Mouse (Mus musculus) thymus, adult 18-20 months (tissue): ENCODE data around the gene Cdk6.
A peak's percentile ranks its signal among the peaks of the same experiment; 100 is the strongest.
"Not testable (repeated sequence)": the region's sequence is repeated elsewhere in the genome, so short reads cannot be mapped to it uniquely, and the experiment has no call there.

Experiments
- DNase-seq, 2 experiments: peaks; one replicate each; pipeline ENCODE4 v3.0.0; 2022; ENCODE audit warnings: mixed read lengths in 2 of 2

The Cdk6 gene

GRCm38 (mm10) chr5:3341111-3341911 is at the start of gene Cdk6:
Gene Cdk6 (plus strand): TSS chr5:3341485.
- DNase-seq: peak; percentile 66 to 67

GRCm38 (mm10) chr5:3293666-3294065 is 47.6 kb upstream of the Cdk6 start:
- no peak for DNase-seq

- DNase-seq: peak; percentile 10 to 14
Measured at GRCm38 (mm10) chr5:3300801-3301457, 40.4 kb upstream of the Cdk6 start.

GRCm38 (mm10) chr5:3301535-3301934 is 39.8 kb upstream of the Cdk6 start:
- DNase-seq: no peak

- no peak for DNase-seq
Measured at GRCm38 (mm10) chr5:3303876-3304275, 37.4 kb upstream of the Cdk6 start.

- no peak for DNase-seq
Measured at GRCm38 (mm10) chr5:3306146-3306545, 35.1 kb upstream of the Cdk6 start.

- DNase-seq: no peak
Measured at GRCm38 (mm10) chr5:3309122-3309521, 32.2 kb upstream of the Cdk6 start.

GRCm38 (mm10) chr5:3309587-3309986 is 31.7 kb upstream of the Cdk6 start:
- DNase-seq: no peak

- not testable (repeated sequence) for DNase-seq
Measured at GRCm38 (mm10) chr5:3311156-3311555, 30.1 kb upstream of the Cdk6 start.

GRCm38 (mm10) chr5:3317724-3318123 is 23.6 kb upstream of the Cdk6 start:
- not testable (repeated sequence) for DNase-seq

- no peak for DNase-seq
Measured at GRCm38 (mm10) chr5:3320225-3320624, 21.1 kb upstream of the Cdk6 start.

- no peak for DNase-seq
Measured at GRCm38 (mm10) chr5:3322052-3322451, 19.2 kb upstream of the Cdk6 start.

- no peak for DNase-seq
Measured at GRCm38 (mm10) chr5:3324116-3324515, 17.2 kb upstream of the Cdk6 start.

GRCm38 (mm10) chr5:3329361-3329760 is 11.9 kb upstream of the Cdk6 start:
- no peak for DNase-seq

GRCm38 (mm10) chr5:3330932-3331331 is 10.4 kb upstream of the Cdk6 start:
- DNase-seq: no peak

GRCm38 (mm10) chr5:3333019-3333418 is 8.3 kb upstream of the Cdk6 start:
- not testable (repeated sequence) for DNase-seq

GRCm38 (mm10) chr5:3340340-3341058 is 786 bp upstream of the Cdk6 start:
- not testable (repeated sequence) for DNase-seq

GRCm38 (mm10) chr5:3341931-3342770 is 866 bp downstream of the Cdk6 start:
- peak; percentile 51 to 56 for DNase-seq

- peak; percentile 37 to 49 for DNase-seq
Measured at GRCm38 (mm10) chr5:3342771-3343565, 1.7 kb downstream of the Cdk6 start.

- peak; percentile 50 to 61 for DNase-seq
Measured at GRCm38 (mm10) chr5:3343566-3344080, 2.3 kb downstream of the Cdk6 start.

- peak; percentile 77 to 78 for DNase-seq
Measured at GRCm38 (mm10) chr5:3344081-3344631, 2.9 kb downstream of the Cdk6 start.
